Mouse (Mus musculus): ENCODE results near the gene Inhbc. TPM values are rescaled to one million over a fixed set of nuclear protein-coding genes. Genes with fewer than 3 reads are reported as not detected.
A peak's percentile ranks its signal among the peaks of the same experiment; 100 is the strongest.

Gene Inhbc
- polyA plus RNA-seq, 1 experiment, result not detected

GRCm38 (mm10) chr10:127353909-127354895, 16.0 kb downstream of the Inhbc start, which contains the start of gene Inhbe:
TSS of gene Inhbe (minus strand) at chr10:127354411.
- Histone ChIP-seq H3K27ac (ENCODE audit: insufficient read depth, low read length) (no peak within 1 kb of the TSS), H3K27me3 (ENCODE audit: control insufficient read depth, insufficient read depth, low read length, poor library complexity, severe bottlenecking) (no peaks in the 10 kb centered on the region), H3K9me3 (replicated peaks; ENCODE audit: control insufficient read depth, insufficient read depth, low read length, poor library complexity, severe bottlenecking) (no peaks in the 10 kb centered on the region), H3K4me3 (ENCODE audit: low read depth, low read length) (no peak within 1 kb of the TSS), H3K9ac (ENCODE audit: low read depth, poor library complexity, severe bottlenecking) (no peak within 1 kb of the TSS), H3K4me1 (ENCODE audit: control insufficient read depth, insufficient read depth, low read length) (no peaks in the 10 kb centered on the region), H3K36me3 (ENCODE audit: control insufficient read depth, insufficient read depth, low read length, poor library complexity, severe bottlenecking) (no peaks in the 10 kb centered on the region)
- TF ChIP-seq CTCF (IDR thresholded peaks at IDR 0.05; ENCODE audit: low read depth, low read length), result peak; percentile 26
- TF ChIP-seq POLR2A (IDR thresholded peaks at IDR 0.05; ENCODE audit: insufficient read depth, low read length), result no peak

DNA sequence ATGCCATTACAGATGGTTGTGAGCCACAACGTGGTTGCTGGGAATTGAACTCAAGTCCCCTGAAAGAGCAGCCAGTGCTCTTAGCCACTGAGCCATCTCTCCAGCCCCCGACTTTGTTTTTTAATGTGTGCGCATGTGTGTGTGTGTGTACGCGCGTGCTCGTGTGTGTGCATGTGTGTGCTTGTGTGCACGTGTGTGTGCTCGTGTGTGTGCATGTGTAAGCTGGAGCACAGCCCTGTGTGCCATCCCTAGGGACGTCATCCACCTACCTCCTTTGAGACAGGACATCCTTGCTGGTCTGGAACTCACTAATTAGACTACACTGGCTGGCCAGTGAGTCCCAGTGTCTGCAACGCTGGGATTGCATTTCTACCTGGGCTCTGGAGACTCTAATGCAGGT, 17.5 kb downstream of the Inhbc start:
- no peaks in the 10 kb centered on the region for H3K27me3 ChIP-seq (ENCODE audit: control insufficient read depth, insufficient read depth, low read length, poor library complexity, severe bottlenecking)
- no peaks in the 10 kb centered on the region for H3K9me3 ChIP-seq (replicated peaks; ENCODE audit: control insufficient read depth, insufficient read depth, low read length, poor library complexity, severe bottlenecking)
- H3K36me3 ChIP-seq (ENCODE audit: control insufficient read depth, insufficient read depth, low read length, poor library complexity, severe bottlenecking), result no peaks in the 10 kb centered on the region
- no peak overlapping the region for H3K27ac ChIP-seq (ENCODE audit: insufficient read depth, low read length)
- no peak overlapping the region for H3K4me3 ChIP-seq (ENCODE audit: low read depth, low read length)
- TF ChIP-seq CTCF (IDR thresholded peaks at IDR 0.05; ENCODE audit: low read depth, low read length), result no peak
- no peak for TF ChIP-seq POLR2A (IDR thresholded peaks at IDR 0.05; ENCODE audit: insufficient read depth, low read length)
- no peak for TF ChIP-seq EP300 (IDR thresholded peaks at IDR 0.05; ENCODE audit: insufficient read depth, low read depth, low read length)
- H3K9ac ChIP-seq (ENCODE audit: low read depth, poor library complexity, severe bottlenecking), result no peak overlapping the region
- H3K4me1 ChIP-seq (ENCODE audit: control insufficient read depth, insufficient read depth, low read length), result no peaks in the 10 kb centered on the region

DNA sequence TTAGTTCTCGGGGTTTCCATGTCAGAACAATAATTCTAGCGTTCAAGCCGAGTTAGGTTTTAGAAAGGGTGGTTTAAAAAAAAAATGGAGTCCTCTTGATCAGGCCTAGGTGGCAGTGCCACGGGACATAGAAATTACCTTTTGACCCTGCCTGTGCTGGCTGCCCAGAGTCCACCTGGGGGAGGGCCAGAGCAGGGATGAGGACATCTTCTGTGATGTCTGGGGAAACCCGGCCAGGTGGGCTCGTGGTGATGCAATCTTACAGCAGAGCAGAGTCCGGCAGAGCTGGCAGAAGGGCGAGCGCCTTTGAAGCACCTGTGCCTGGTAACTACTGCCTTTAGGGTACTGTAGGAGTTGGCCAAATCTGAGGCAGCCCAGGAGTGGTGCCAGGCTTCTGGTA, 18.0 kb downstream of the Inhbc start:
- H3K27me3 ChIP-seq (ENCODE audit: control insufficient read depth, insufficient read depth, low read length, poor library complexity, severe bottlenecking), result no peaks in the 10 kb centered on the region
- H3K9ac ChIP-seq (ENCODE audit: low read depth, poor library complexity, severe bottlenecking), result peak overlapping the region; percentile 16; the same call in 1 of the 2 replicates
- no peak overlapping the region for H3K27ac ChIP-seq (ENCODE audit: insufficient read depth, low read length)
- H3K4me1 ChIP-seq (ENCODE audit: control insufficient read depth, insufficient read depth, low read length), result no peaks in the 10 kb centered on the region
- no peak overlapping the region; the same call in 1 of the 2 replicates for H3K4me3 ChIP-seq (ENCODE audit: low read depth, low read length)
- no peaks in the 10 kb centered on the region for H3K9me3 ChIP-seq (replicated peaks; ENCODE audit: control insufficient read depth, insufficient read depth, low read length, poor library complexity, severe bottlenecking)
- no peak for TF ChIP-seq POLR2A (IDR thresholded peaks at IDR 0.05; ENCODE audit: insufficient read depth, low read length)
- no peak for TF ChIP-seq EP300 (IDR thresholded peaks at IDR 0.05; ENCODE audit: insufficient read depth, low read depth, low read length)
- no peak for TF ChIP-seq CTCF (IDR thresholded peaks at IDR 0.05; ENCODE audit: low read depth, low read length)
- no peaks in the 10 kb centered on the region for H3K36me3 ChIP-seq (ENCODE audit: control insufficient read depth, insufficient read depth, low read length, poor library complexity, severe bottlenecking)

DNA sequence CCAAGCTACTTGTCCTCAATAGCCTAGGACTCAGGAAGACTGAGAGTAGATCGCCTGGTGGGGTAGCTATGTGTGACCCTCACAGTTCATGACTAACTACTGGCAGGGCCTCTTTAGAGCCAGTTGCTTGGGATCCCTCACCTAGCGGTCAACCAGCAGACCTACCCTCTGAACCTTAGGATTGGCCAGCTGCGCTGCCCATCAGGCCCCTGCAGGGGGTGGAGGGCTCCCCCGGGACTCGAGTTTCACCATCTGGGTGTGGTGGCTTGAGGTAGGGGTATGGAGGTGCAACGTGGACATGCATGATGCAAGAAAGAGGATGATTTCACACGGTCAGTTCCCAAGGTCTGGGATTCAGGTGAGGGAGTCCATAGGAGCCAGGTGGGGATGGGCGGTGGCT, 18.5 kb downstream of the Inhbc start:
- Histone ChIP-seq H3K27ac (ENCODE audit: insufficient read depth, low read length) (no peak overlapping the region), H3K36me3 (ENCODE audit: control insufficient read depth, insufficient read depth, low read length, poor library complexity, severe bottlenecking) (no peaks in the 10 kb centered on the region), H3K27me3 (ENCODE audit: control insufficient read depth, insufficient read depth, low read length, poor library complexity, severe bottlenecking) (no peaks in the 10 kb centered on the region), H3K4me1 (ENCODE audit: control insufficient read depth, insufficient read depth, low read length) (no peaks in the 10 kb centered on the region), H3K4me3 (ENCODE audit: low read depth, low read length) (peak overlapping the region; percentile 20; the same call in 1 of the 2 replicates), H3K9ac (ENCODE audit: low read depth, poor library complexity, severe bottlenecking) (peak overlapping the region; percentile 16; the same call in 1 of the 2 replicates), H3K9me3 (replicated peaks; ENCODE audit: control insufficient read depth, insufficient read depth, low read length, poor library complexity, severe bottlenecking) (no peaks in the 10 kb centered on the region)
- no peak for TF ChIP-seq EP300 (IDR thresholded peaks at IDR 0.05; ENCODE audit: insufficient read depth, low read depth, low read length)
- no peak for TF ChIP-seq POLR2A (IDR thresholded peaks at IDR 0.05; ENCODE audit: insufficient read depth, low read length)
- no peak for TF ChIP-seq CTCF (IDR thresholded peaks at IDR 0.05; ENCODE audit: low read depth, low read length)

DNA sequence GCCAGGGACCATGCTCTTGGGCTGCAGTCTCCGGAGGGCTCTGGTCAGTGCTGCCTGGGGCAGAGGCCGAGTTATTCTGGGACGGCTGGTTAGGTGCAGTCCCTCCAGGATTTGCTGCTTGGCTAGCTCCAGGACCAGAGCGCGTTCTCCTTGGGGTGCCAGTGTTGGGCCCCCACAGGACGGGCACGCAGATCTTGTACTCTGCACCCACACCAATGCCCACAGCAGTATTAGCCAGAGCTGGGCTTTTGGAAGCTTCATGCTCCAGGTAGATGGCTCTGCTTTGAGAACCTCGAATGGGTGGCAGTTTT, 19.0 kb downstream of the Inhbc start:
- H3K9ac ChIP-seq (ENCODE audit: low read depth, poor library complexity, severe bottlenecking), result peak overlapping the region; percentile 6; the same call in 1 of the 2 replicates
- H3K4me1 ChIP-seq (ENCODE audit: control insufficient read depth, insufficient read depth, low read length), result no peaks in the 10 kb centered on the region
- peak overlapping the region; percentile 58 for H3K4me3 ChIP-seq (ENCODE audit: low read depth, low read length)
- no peaks in the 10 kb centered on the region for H3K27me3 ChIP-seq (ENCODE audit: control insufficient read depth, insufficient read depth, low read length, poor library complexity, severe bottlenecking)
- no peak overlapping the region for H3K27ac ChIP-seq (ENCODE audit: insufficient read depth, low read length)
- H3K36me3 ChIP-seq (ENCODE audit: control insufficient read depth, insufficient read depth, low read length, poor library complexity, severe bottlenecking), result no peaks in the 10 kb centered on the region
- no peak for TF ChIP-seq CTCF (IDR thresholded peaks at IDR 0.05; ENCODE audit: low read depth, low read length)
- TF ChIP-seq POLR2A (IDR thresholded peaks at IDR 0.05; ENCODE audit: insufficient read depth, low read length), result no peak
- TF ChIP-seq EP300 (IDR thresholded peaks at IDR 0.05; ENCODE audit: insufficient read depth, low read depth, low read length), result no peak
- H3K9me3 ChIP-seq (replicated peaks; ENCODE audit: control insufficient read depth, insufficient read depth, low read length, poor library complexity, severe bottlenecking), result no peaks in the 10 kb centered on the region

All from ES-Bruce4 (cell line).